Mouse (Mus musculus): ENCODE results near the gene Ergic2.
A peak's percentile ranks its signal among the peaks of the same experiment; 100 is the strongest.
"Not testable (repeated sequence)": the region's sequence is repeated elsewhere in the genome, so short reads cannot be mapped to it uniquely, and the experiment has no call there.

The Ergic2 gene

GRCm38 (mm10) chr6:148207522-148207921 lies 4.7 kb downstream of the Ergic2 start:
- no peak for DNase-seq

DNA sequence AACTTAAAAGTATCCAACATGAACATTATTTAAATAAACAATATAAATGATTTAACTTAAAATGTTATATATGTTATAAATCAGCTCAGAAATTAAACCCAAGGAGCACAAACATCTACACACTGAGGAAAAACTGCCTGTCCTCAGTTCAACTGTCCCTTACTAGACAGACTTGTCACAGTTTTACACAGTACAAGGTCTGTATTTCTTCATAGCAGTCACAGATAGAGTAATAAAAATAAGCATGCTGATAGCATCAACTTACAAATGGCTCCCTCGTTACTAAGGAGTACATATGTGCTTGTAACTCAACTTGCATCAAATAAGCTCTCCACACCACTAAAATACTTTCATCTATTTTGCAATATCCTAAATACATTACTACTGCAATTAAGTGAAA lies 7.0 kb downstream of the Ergic2 start:
- DNase-seq = no peak

DNA sequence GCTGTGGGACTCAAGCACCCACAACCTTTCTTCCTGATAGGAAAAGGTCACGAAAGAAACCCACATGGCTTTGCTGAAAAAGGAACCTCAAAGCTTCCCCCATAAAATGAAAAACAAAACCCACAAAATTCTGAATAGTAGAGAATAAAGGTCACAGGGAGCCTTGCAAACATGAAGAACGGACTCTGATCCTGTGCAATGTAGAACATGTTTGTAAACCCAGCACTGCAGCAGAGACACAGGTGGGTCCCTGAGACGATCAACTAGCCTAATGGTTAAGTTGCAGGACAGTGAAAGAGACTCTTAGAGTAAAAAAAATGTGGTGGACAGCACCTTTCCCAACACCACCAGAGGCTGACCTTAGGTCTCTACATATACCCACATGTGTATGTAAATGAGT lies 12.4 kb downstream of the Ergic2 start:
- no peak for DNase-seq

DNA sequence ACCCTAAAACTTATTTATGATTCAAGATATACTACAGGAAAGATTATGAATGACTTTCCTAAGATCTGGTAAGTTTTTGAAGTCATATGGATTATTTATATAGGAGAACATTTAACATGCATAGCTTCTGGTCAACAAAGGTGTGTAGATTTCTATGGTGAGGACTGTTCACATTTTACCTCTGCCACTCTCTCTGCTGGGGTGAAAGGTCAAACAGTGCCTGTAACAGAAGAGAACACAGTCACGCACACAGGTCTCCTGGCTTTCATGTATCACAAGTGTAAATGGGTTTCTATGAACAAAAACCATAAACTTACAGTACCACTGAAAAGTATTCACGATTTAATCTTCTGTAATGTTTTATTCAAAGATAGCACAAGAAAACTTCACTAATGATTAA lies 13.0 kb downstream of the Ergic2 start:
- no peak for DNase-seq

- peak; percentile 88 for DNase-seq
These were observed 18.0 kb downstream of the Ergic2 start for GRCm38 (mm10) chr6:148193972-148194701.

- DNase-seq = peak; percentile 68
These were observed 26.5 kb downstream of the Ergic2 start for GRCm38 (mm10) chr6:148185694-148186093.

- DNase-seq = no peak
These were observed 39.3 kb downstream of the Ergic2 start for GRCm38 (mm10) chr6:148172904-148173303.

DNA sequence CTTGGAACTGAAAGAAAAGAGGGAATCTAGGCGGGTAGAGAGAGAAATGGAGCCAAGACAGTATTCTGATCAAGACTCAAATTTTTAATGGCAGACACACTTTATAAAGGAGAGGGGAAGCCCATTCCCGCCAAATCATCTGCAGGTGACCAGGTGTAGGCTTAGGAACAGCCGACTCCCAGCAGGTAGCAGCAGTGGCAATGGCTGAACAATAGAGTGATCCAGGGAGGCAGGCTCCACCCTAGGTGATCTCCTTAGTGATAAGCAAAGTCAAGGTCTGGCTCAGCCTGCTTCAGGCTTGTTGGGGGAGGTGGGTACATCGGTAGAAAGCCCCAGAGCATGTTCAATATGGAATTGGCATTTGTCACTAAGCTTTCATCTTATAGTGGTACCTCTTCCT lies 59.9 kb downstream of the Ergic2 start:
- DNase-seq = not testable (repeated sequence)

GRCm38 (mm10) chr6:148142421-148142820 lies 69.8 kb downstream of the Ergic2 start:
- no peak for DNase-seq

DNA sequence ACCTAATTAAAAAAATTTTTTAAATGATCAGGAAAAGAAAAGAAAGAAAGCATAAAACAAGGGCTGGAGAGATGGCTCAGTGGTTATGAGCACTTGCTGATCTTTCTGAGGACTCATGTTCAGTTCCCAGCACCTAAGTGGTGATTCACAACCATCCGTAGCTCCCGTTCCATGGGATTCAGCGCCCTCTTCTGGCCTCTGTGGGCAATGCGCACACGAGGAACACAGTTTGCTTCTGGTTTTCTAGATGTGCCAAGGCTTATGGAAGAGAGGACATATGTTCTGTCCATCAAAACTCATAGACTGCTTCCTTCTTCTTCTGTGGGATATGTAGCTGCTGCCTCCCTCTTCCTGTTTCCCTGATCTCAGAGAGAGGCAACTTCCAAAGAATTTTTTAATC lies 70.3 kb downstream of the Ergic2 start:
- DNase-seq = no peak

- no peak for DNase-seq
These were observed 72.7 kb downstream of the Ergic2 start for GRCm38 (mm10) chr6:148139288-148139995.

DNA sequence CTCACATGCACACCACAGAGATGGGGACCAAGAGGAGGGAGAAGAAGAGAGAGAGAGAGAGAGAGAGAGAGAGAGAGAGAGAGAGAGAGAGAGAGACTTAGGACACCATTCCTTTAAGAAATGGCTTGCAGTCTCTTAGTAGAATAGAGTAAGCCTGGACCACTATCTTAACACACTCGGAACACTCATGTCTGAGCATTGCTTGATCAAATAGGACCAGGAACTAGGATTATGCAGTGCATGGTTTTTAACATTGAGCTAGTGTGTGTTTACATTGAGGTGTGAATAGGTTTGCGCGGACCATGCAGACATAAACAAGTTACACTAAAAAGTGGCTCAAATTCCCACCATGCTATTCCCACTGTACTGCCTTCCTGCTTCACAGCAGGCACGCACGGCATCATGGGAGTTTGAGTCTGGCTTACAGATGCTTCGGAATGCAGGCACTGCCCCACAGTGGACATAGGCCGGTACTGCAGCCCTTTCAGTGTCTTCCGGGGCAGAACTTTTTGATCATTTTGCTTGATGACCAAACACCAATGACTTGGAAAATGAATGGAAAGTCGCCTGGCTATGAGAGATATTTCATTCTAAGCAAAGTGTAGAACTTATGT lies 76.3 kb downstream of the Ergic2 start:
- DNase-seq = peak; percentile 85

DNA sequence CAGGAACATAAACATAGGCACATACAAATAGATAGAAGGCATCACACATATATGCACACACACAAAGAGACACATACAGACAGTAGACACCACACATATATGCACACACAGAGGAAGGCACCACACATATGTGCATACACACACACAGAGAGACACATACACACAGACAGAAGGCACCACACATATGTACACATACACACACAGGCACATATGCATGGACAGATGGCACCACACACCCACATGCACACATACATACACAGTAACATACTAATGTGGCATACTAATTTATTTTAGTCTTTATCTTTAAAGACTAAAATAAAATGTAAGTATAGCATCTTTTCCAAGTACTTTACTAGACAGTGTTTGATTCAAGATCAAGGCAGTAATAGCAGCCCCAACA lies 78.6 kb downstream of the Ergic2 start:
- no peak for DNase-seq

DNA sequence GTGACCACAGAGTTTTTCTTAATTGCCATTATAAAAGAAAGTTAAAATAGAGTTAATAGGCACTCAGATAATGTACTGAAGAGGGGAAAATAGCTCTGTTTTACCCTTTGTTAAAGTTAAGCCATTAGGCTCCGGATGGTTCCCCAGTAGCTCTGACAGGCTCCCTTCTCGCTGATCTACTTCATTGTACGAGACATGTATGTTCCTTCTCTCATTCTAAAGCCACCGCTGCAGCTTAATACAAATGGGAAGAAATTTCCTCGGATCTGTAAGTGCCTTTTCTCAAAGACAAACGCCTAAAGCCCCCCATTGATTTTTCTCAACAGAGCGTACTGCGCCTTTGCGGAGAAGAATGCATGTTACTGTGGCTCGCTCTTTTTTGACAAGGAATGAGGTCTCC lies 79.9 kb downstream of the Ergic2 start:
- no peak for DNase-seq
